Mouse (Mus musculus) stomach, postnatal 0 days (tissue): ENCODE measurements at regions not wholly inside any gene's neighbourhood (a gene's known extent, or its start where the extent isn't known, plus 50 kb on each side); places are given as distances from the start of the nearest gene placed in this dataset.

Experiments used
- ATAC-seq: fragments of 200-750 bp; cut with Nextera tagmentation; 2 replicates; pipeline ENCODE4 v1.8.0; 2017; ENCODE audit not compliant: low FRiP score, low TSS enrichment
- DNase-seq: peaks from one replicate; pipeline ENCODE4 v3.0.0-alpha.2; 2016; ENCODE audit warnings: low spot score
- H3K27ac ChIP-seq: fragments of 300-500 bp; sonication (generic); replicated peaks from 2 replicates; pipeline ENCODE4 v1.5.1; 2014; ENCODE audit warnings: mild to moderate bottlenecking, control low read depth
- H3K27me3 ChIP-seq: fragments of 300-500 bp; sonication (generic); 2 replicates; pipeline ENCODE4 v1.6.1; 2014; ENCODE audit warnings: low read length; ENCODE audit not compliant: control insufficient read depth, insufficient read depth
- H3K36me3 ChIP-seq: fragments of 300-500 bp; sonication (generic); 2 replicates; pipeline ENCODE4 v1.6.1; 2014; ENCODE audit warnings: low read length, mixed read lengths; ENCODE audit not compliant: control insufficient read depth, insufficient read depth
- H3K4me1 ChIP-seq: fragments of 300-500 bp; sonication (generic); replicated peaks from 2 replicates; pipeline ENCODE4 v1.6.1; 2014; ENCODE audit warnings: antibody characterized with exemption; ENCODE audit not compliant: control insufficient read depth, insufficient read depth
- H3K4me2 ChIP-seq: fragments of 300-500 bp; sonication (generic); replicated peaks from 2 replicates; pipeline ENCODE4 v1.6.1; 2014; ENCODE audit warnings: low read depth, mild to moderate bottlenecking, control low read depth, moderate library complexity
- H3K4me3 ChIP-seq: fragments of 300-500 bp; sonication (generic); 2 replicates; pipeline ENCODE4 v1.5.1; 2014; ENCODE audit warnings: low read depth, low read length, control low read depth
- H3K9ac ChIP-seq: fragments of 300-500 bp; sonication (generic); 2 replicates; pipeline ENCODE4 v1.6.1; 2014; ENCODE audit warnings: mild to moderate bottlenecking, low read length, control low read depth, mixed read lengths
- H3K9me3 ChIP-seq: fragments of 300-500 bp; sonication (generic); 2 replicates; pipeline ENCODE4 v1.6.1; 2016; ENCODE audit warnings: low read length; ENCODE audit not compliant: control insufficient read depth
- CTCF ChIP-seq: IDR thresholded peaks from 2 replicates; pipeline ENCODE4 v1.5.1; 2016; ENCODE audit warnings: antibody characterized with exemption, low read depth, mild to moderate bottlenecking, moderate library complexity
- EP300 ChIP-seq: optimal IDR thresholded peaks from 2 replicates; pipeline ENCODE3; 2016; ENCODE audit warnings: antibody characterized with exemption
- WGBS: fragments of 180-500 bp; shearing (Covaris S2); extraction: QIAGEN DNeasy Blood & Tissue Kit; methylation state at CpG from one replicate; pipeline ENCODE4 v1.1.7; 2014; 5-methylcytosine and 5-hydroxymethylcytosine counted together

GRCm38 (mm10) chr1:43367151-43367895 is 77.1 kb upstream of the Nck2 start:
- Histone ChIP-seq H3K9ac (no peak overlapping the region), H3K27me3 (no peaks in the 10 kb centered on the region), H3K9me3 (no peaks in the 10 kb centered on the region), H3K4me3 (no peak overlapping the region), H3K36me3 (no peaks in the 10 kb centered on the region), H3K4me2 (no peak overlapping the region), H3K27ac (no peak overlapping the region), H3K4me1 (no peaks in the 10 kb centered on the region)
- DNase-seq (no peak), ATAC-seq (0 out of 2 replicates have a peak, but pooled peaks have one; percentile 21)
- TF ChIP-seq EP300 (no peak), CTCF (no peak)
- 49% methylated on average over 5 of the region's 5 CpGs for WGBS

DNA sequence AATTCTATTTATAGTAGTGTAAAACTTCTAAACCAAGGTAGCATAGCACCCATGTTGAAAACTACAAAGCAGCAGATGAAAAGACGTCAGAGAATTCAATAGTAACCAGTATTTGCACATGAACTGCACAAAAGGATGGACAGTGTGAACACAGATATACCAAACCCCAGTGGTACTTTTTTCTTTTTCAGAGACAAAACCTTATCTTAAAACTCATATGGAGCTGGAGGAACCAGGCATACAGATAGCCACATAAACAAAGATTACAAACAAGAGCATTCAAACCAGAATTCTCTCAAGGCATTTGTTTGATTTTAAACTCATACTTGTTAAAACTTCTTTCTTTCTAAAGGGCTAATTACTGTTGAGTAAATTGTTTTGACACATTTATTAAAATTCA is 72.5 kb upstream of the Nck2 start:
- Histone ChIP-seq H3K27me3 (no peaks in the 10 kb centered on the region), H3K4me3 (no peak overlapping the region), H3K4me2 (no peak overlapping the region), H3K36me3 (no peaks in the 10 kb centered on the region), H3K9me3 (no peaks in the 10 kb centered on the region), H3K9ac (no peak overlapping the region), H3K4me1 (no peaks in the 10 kb centered on the region), H3K27ac (no peak overlapping the region)
- TF ChIP-seq CTCF (no peak), EP300 (no peak)
- DNase-seq (no peak), ATAC-seq (no peak)
- 39% methylated on average over 1 of the region's 1 CpGs for WGBS

DNA sequence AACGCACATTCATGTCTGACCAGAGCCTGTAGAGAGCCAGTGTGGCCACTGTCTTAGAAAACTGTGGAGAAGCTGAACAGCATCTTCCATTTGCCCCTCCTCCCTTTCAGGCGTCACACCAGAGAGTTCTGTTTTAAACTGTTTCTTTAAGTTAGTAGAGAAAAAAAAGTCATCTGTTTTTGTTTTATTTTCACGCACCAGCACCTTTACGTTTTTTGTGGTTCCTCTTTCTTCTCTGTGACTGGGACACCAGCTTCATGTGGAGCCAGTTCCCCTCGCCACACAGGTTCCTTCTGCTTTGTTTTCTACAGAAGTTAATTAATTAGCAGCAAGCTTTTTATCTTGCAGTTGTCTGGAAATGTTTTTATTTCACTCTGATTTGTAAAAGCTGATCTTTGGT is 69.4 kb upstream of the Nck2 start:
- 71% methylated on average over 5 of the region's 5 CpGs for WGBS

DNA sequence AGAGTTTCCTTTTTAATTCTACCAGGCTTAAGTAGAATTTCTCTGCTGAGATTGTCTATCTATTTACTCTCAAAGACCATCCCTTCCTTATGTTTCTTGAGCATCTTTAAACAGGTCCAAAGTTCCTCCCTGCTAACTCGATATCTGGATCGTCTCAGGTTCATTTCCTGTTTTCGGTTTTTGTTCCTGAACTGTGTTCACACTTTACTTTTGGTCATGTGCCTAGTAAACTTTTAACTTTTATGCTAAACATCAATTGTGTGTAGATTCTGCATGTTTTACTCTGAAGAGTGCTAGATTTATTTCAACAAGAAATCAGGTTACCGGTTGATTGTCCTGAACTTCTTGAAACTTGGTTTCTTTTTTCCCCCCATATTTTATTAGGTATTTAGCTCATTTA is 68.5 kb upstream of the Nck2 start:
- H3K4me1 ChIP-seq: no peaks in the 10 kb centered on the region
- H3K4me2 ChIP-seq: no peak overlapping the region
- no peak overlapping the region for H3K27ac ChIP-seq
- H3K27me3 ChIP-seq: no peaks in the 10 kb centered on the region
- H3K9ac ChIP-seq: no peak overlapping the region
- no peak overlapping the region for H3K4me3 ChIP-seq
- no peaks in the 10 kb centered on the region for H3K36me3 ChIP-seq
- DNase-seq: no peak
- WGBS: 86% methylated on average over 4 of the region's 4 CpGs
- H3K9me3 ChIP-seq: no peaks in the 10 kb centered on the region
- TF ChIP-seq EP300 (no peak), CTCF (no peak)
- no peak for ATAC-seq

More for the DNA sequence above, 69.4 kb upstream of the Nck2 start:
- Histone ChIP-seq H3K9me3 (no peaks in the 10 kb centered on the region), H3K36me3 (no peaks in the 10 kb centered on the region), H3K27ac (no peak overlapping the region), H3K4me2 (no peak overlapping the region), H3K9ac (no peak overlapping the region), H3K4me3 (no peak overlapping the region), H3K27me3 (no peaks in the 10 kb centered on the region), H3K4me1 (no peaks in the 10 kb centered on the region)
- TF ChIP-seq EP300 (no peak), CTCF (no peak)
- no peak for DNase-seq
- no peak for ATAC-seq

- Histone ChIP-seq H3K4me1 (no peaks in the 10 kb centered on the region), H3K36me3 (no peaks in the 10 kb centered on the region), H3K9me3 (no peaks in the 10 kb centered on the region), H3K4me2 (no peak overlapping the region), H3K9ac (no peak overlapping the region), H3K27me3 (no peaks in the 10 kb centered on the region), H3K4me3 (no peak overlapping the region), H3K27ac (no peak overlapping the region)
- no peak for ATAC-seq
- 89% methylated on average over 4 of the region's 4 CpGs for WGBS
- TF ChIP-seq CTCF: no peak
- no peak for TF ChIP-seq EP300
- DNase-seq: no peak
Observed at GRCm38 (mm10) chr1:43377491-43378263, 66.7 kb upstream of the Nck2 start.

DNA sequence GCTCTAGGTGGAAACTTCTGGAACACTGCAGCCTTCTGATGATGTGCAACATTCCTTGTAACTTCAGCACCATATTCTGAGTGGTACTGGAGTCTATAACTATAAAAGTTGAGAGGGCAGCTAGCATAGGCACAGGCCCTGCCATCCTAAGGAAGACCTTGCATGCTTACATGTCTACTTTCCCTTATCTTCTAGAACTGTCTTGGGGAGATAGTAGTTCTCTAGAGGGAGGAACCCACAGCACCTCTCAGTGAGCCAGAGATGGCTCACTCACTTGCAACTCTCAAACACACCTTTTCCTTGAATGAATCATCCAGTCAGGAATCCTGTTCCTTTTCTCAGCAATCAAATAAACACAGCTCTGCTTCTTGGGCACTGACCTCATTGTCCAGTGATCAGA is 59.4 kb upstream of the Nck2 start:
- no peaks in the 10 kb centered on the region for H3K27me3 ChIP-seq
- no peak for ATAC-seq
- H3K27ac ChIP-seq: no peak overlapping the region
- no peak for DNase-seq
- H3K4me3 ChIP-seq: no peak overlapping the region
- no peak overlapping the region for H3K4me2 ChIP-seq
- H3K9me3 ChIP-seq: no peaks in the 10 kb centered on the region
- no peaks in the 10 kb centered on the region for H3K4me1 ChIP-seq
- H3K36me3 ChIP-seq: no peaks in the 10 kb centered on the region
- H3K9ac ChIP-seq: no peak overlapping the region
- no peak for TF ChIP-seq CTCF
- no peak for TF ChIP-seq EP300
